Mouse (Mus musculus): ENCODE measurements around the gene Atxn7l3.

GRCm38 (mm10) chr11:102344458-102344857 lies 48.0 kb upstream of the Atxn7l3 start:
- TF ChIP-seq CTCF (IDR thresholded peaks at IDR 0.05; ENCODE audit: borderline replicate concordance, control insufficient read depth, extremely low read depth, insufficient read depth, low read length, poor library complexity) (no peak), POLR2A (IDR thresholded peaks at IDR 0.05; ENCODE audit: control insufficient read depth, extremely low read depth, insufficient read depth, low read length, poor library complexity) (no peak)

Measured in thymus, adult 2 months (tissue).